Mouse (Mus musculus): Measurements from ENCODE around the gene Tecr.
A peak's percentile ranks its signal among the peaks of the same experiment; 100 is the strongest.
"Not testable (repeated sequence)": the region's sequence is repeated elsewhere in the genome, so short reads cannot be mapped to it uniquely, and the experiment has no call there.

The Tecr gene

GRCm38 (mm10) chr8:83617111-83617510 is 9.3 kb upstream of the Tecr start:
- no peak for DNase-seq

- DNase-seq, result no peak
Observed at GRCm38 (mm10) chr8:83616625-83617024, 8.9 kb upstream of the Tecr start.

DNA sequence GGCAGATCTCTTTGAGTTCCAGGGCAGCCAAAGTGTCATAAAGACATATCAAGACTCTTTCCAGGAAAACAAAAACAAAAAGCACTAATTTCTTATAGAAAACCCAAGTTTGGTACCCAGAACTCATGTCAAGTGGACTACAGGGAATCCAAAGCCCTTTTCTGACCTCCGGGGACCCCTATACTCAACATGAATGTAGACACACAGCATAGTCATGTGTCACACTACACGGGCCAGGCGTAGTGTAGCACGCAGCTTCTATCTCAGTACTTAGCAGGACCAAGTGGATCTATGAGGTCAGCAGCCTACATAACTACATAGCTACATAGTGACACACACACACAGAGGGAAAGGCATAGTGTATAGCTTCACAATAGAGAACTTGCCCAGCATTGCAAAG is 5.9 kb upstream of the Tecr start:
- no peak for DNase-seq

GRCm38 (mm10) chr8:83611921-83612320 is 4.2 kb upstream of the Tecr start:
- DNase-seq, result peak; percentile 78

DNA sequence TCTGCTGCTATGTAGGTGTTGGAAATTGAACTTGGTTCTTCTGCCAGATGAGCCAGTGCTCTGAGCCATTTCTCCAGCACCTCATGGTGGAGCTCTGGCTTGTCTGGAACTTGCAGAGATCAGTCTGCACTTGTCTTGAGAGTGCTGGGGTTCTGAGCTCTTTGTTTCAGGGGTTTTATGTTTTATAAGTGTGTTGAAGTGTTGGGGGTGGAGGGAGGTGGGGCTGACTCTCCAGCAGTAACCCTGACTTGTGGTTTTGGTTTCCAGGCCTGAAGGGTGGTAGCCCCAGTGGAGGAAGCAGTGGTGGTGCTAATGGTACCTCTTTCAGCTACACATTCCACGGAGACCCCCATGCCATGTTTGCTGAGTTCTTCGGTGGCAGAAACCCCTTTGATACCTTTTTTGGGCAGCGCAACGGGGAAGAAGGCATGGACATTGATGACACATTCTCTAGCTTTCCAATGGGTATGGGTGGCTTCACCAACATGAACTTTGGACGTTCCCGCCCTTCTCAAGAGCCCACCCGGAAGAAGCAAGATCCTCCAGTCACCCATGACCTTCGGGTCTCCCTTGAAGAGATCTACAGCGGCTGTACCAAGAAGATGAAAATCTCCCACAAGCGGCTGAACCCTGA is 1.9 kb upstream of the Tecr start:
- DNase-seq, result no peak

- no peak for DNase-seq
Observed at GRCm38 (mm10) chr8:83609086-83609485, 1.3 kb upstream of the Tecr start.

GRCm38 (mm10) chr8:83608398-83608829 is 643 bp upstream of the Tecr start:
- peak; percentile 87 for DNase-seq

DNA sequence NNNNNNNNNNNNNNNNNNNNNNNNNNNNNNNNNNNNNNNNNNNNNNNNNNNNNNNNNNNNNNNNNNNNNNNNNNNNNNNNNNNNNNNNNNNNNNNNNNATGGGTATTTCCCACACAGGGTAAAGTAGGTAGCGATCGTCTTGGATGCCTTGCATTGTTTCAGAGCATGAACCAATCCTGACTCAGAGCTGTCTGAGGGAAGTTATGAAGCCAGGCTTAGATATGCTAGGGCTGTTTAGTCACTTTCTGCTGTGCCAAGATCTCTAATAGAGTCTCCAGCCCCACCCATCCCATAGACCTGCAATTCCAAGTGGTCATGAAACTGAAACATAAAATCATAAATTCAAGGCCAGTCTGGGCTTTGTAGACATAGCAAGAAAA is 5.1 kb downstream of the Tecr start:
- no peak for DNase-seq

GRCm38 (mm10) chr8:83599814-83600213 is 8.0 kb downstream of the Tecr start:
- DNase-seq, result no peak

DNA sequence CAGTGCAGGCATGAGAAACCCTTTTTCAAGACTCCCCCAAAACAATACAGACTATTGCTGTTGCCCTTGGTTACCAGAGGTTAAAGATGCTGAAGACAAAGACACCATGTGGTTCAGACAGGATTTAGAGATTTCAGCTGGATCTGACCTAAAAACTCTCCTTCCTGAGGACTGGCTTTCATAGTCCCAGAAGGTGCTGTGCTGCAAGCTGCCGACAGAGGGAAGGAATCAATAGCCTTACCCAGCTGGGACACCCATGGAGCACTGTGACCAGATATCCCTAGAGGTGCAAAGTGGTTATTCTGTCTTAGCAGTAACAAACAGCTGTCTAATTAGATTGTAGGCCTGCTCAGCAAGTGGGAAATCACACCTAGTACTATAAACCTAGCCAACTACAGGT is 9.6 kb downstream of the Tecr start:
- no peak for DNase-seq

DNA sequence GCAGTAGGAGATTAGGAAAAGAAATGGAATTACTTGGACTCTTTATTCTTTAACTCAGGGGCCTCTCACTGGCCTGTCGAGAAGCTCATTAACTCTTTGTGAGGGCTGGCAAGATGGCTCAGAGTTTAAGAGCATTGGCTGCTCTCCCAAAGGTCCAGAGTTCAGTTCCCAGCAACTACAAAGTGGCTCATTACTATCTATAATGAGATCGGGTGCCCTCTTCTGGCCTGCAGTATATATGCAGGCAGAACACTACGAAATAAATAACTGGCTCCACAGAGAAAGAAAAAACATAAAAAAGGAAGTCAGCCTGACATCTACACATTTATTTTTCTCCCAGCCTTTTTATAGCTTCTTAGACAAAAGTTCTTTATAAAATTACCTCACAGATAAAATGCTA is 11.4 kb downstream of the Tecr start:
- DNase-seq, result peak; percentile 43

DNA sequence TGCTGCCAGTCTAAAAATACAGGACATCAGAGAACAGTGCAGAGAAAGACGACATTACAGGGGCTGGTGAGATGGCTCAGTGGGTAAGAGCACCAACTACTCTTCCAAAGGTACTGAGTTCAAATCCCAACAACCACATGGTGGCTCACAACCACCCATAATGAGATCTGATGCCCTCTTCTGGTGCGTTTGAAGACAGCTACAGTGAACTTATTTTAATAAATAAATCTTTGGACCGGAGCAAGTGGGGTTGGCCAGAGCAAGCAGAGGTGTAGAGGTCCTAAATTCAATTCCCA is 12.8 kb downstream of the Tecr start:
- not testable (repeated sequence) for DNase-seq

DNA sequence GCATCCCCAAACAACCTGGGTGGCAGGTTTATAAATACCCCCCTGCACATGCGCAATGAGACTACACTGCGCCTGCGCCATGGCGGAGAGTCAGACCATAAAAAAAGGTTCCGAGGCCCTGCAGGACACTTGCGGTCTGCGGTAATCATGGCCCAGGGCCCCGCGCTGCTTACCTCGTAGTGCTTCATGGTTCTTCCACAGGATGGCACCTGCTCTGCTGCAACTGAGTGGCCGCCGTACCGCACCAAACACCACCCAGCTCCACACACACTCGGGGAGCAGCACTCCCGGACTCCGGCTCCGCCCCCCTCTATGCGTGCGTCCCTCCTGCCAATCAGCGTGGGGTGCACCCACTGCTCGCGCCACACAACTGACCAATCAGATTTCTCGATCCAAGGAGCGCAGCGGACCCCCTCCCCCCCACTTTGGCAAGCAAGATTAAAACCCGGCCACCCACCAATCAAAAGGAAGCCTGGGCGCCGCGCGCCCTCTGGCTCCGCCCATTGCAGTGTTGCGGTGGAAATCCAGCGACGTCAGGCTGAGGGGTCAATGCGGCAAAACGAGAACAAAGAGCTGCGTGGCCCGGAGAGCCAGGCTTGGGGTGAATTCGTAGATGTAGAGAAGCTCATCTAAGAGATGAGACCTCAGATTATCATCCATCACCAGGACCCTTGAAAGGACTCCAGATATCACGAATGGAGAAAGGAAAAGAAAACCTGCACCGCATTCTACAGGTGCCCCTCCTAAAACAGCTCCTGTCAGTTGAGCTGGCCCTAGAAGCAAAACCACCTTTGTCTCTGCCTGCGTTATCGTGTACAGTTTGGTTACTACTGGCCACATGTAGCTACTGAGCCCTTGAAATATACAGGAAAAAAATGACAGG is 13.4 kb downstream of the Tecr start:
- peak; percentile 95 for DNase-seq

DNA sequence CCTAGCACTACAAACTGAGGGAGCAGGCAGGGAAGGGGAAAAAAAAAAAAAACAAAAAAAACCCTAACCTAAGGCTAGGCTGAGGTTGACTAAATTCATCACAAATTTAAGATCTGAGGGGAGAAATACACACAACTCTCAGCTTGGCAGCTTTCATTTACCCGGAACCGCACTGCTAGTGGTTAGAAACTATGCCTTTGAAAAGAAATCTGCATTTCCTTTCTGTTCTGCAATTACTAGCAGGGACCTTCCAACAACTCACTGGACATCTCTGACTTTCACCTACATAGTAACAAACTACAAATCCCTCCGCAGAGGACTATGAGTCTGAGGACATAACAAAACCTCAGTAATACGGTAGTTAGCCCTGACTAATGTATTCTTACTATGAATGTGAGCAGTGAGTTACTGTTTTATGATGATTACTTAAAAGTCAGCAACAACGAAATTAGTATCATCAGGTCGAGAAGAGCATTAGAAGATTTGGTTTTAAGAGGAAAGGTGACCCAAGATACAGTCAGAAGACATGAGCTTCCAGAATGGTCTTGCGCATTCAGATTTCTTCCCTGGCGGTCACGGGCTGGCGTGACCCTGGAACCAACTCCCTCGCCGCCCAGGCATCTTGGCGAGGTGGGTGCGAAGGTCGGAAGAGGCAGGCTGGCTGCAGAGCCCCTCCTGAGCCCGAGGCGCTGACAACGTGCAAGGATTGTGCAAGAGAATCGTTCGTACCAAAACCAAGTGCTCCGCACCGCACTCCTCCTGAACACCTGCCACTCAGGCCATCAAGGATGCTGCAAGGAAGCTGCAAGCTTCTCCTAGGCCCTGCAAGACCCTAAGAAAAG is 14.2 kb downstream of the Tecr start:
- DNase-seq, result no peak

DNA sequence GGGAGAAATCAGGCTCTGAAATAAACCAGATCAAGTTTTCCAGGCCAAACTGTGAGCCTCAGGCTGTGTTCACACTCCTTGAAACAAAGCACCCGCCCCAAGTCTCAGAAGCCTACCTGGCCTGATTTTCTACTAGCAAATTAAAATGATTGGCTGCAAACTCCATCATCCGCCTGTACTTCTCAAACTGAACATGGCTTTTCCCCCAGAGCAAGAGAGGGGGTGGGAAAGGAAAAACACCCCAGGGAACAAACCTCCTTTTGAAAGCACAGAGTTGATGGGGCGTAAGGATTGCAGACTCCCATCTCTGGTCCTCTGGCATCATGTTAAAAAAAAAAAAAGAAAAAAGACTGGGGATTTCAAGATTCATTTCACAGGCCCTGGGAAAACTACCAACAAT is 15.1 kb downstream of the Tecr start:
- DNase-seq, result no peak

DNA sequence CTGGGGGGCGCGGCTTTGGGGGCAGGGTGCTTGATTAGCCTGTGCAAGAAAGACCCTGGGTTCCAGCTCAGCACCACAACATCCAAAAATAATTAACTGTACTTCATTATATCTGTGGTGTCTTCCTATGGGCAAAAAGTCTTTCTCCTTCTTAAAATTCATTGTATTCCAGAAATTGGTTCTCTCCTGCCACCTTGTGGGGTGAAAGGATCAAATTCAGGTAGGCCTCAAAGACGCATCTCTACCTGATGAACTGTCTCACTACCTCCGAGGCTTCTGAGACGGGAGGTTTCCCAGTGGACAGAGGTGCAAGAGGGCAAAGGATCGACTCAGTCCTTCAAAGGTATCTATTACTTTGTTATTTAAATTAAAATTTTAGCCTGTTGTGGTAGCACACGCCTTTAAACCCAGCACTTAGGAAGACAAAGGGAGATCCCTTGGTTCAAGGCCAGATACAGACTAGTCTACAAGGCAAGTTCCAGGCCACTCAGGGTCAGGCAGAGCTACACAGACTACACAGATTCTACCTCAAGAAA is 17.2 kb downstream of the Tecr start:
- DNase-seq, result no peak

GRCm38 (mm10) chr8:83588886-83589285 is 18.9 kb downstream of the Tecr start:
- no peak for DNase-seq

DNA sequence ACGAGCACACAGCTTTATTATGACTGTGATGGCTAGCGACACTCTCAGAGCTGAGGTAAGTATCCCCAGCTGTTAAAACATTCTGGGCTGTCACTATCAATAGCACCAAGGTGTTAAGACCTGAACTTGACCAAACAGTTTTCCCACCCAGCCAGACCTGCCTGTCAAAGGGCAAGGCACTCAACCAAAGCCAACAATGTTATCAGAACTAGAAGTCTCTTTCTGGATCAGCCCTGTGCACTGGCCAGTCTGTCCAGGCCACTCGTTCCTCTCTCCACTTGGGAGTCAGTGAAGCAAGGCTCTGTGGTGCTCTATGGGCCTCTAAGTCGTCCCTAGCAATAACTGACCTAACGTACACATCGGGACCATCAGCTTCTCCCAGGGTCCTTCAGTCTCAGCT is 20.1 kb downstream of the Tecr start:
- no peak for DNase-seq

- no peak for DNase-seq
Observed at GRCm38 (mm10) chr8:83585333-83585732, 22.4 kb downstream of the Tecr start.

DNA sequence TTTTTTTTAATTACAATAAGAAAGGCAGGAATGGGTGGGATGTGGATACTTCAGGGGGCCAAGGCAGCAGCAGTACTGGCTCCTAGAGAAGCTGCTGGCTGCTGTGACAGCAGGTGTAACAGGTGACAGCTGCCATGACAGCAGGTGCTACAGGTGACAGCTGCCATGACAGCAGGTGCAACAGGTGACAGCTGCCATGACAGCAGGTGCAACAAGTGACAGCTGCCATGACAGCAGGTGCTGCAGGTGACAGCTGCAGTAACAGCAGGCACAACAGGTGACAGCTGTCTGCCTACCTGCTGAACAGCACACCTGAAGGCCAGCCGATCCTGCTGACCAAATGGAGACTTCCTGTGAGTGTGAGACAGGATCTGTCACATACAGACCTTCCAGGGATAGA is 23.0 kb downstream of the Tecr start:
- DNase-seq, result no peak

GRCm38 (mm10) chr8:83583236-83583635 is 24.5 kb downstream of the Tecr start:
- no peak for DNase-seq

DNA sequence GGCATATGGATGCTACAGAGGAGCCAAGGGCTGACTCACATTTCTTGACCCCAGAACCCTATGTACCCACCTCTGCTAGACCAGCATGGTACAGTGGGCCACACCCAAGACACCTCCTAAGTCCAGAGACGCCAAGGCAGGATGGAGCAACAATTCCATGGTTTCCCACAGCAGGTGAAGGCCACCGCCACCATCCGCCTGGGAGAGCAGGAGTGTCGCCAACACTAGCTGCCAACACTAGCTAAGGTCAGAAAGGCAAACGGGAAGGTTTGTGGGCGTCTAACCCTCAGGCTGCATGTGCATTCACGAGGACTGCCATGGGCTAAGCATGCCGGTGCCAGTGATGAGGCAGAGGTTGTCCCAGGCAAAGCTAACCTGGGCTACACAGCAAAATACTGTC is 25.5 kb downstream of the Tecr start:
- DNase-seq, result no peak

DNA sequence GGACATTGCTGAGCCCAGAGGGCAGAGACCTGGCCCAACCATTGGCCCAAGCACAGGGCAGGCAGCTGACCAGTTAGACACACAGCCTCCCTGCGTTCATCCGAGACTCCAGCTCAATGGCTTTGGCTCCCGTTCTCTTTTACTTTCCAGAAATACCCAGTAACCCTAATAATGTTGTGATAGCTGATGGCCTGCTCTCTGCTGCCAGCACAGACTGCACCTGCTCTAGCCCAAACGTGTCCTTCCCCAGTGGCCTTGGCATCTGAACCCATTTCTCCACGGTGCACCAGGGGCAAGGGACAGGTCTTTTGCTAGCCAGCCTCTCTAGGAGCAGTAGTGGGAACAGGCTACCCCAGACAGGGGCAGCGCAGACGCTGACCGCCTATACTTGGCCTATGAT is 26.9 kb downstream of the Tecr start:
- no peak for DNase-seq

GRCm38 (mm10) chr8:83579676-83580075 is 28.1 kb downstream of the Tecr start:
- no peak for DNase-seq

All from thymus, postnatal 25 days (tissue).